Mouse (Mus musculus): ENCODE results near the gene Ncan.

GRCm38 (mm10) chr8:70131166-70131883 lies 10.7 kb upstream of the Ncan start, which contains the start of gene Nr2c2ap:
- TF ChIP-seq POLR2A (IDR thresholded peaks at IDR 0.05; ENCODE audit: low read depth, low read length) (peak; percentile 66; the same call in 1 of the 2 replicates), CTCF (IDR thresholded peaks at IDR 0.05; ENCODE audit: extremely low read depth, insufficient read length, insufficient replicate concordance, low read depth, low read length) (0 out of 2 replicates have a peak, but pooled peaks have one; percentile 16)

Measured in small intestine, adult 2 months (tissue).